Mouse (Mus musculus): ENCODE measurements around the gene Mgst3. TPM values are rescaled to one million over a fixed set of nuclear protein-coding genes. Genes with fewer than 3 reads are reported as not detected.
A peak's percentile ranks its signal among the peaks of the same experiment; 100 is the strongest.

Mgst3 gene
- polyA plus RNA-seq, 1 experiment = not detected

DNA sequence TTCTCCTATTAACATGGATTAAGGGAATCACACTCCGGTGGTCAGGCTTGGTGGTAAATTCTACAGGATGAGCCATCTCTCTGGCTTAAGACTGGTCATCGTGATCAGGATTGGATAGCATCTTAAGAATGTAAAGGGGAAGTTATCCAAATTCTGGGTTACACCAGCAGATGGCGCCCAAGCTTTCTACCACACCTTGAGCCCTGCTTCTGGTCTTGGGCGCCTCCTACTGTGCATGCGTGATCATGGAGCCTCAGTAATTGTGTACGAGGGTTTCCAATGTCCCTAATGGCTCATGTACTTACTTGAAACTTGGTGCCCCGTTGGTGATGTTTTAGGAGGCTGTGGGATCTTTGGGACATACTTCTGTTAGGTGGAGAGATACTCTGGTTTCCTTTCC, 23.7 kb downstream of the Mgst3 start:
- Histone ChIP-seq H3K4me3 (ENCODE audit: insufficient read depth, low read depth, low read length) (no peak overlapping the region), H3K27ac (ENCODE audit: insufficient read depth, low read depth, low read length) (no peak overlapping the region), H3K4me1 (ENCODE audit: control insufficient read depth, insufficient read depth, low read length) (peaks cover 20% of the 10 kb centered on the region)
- peak; percentile 71 for TF ChIP-seq CTCF (IDR thresholded peaks at IDR 0.05; ENCODE audit: insufficient read depth, low read depth, low read length)
- TF ChIP-seq POLR2A (IDR thresholded peaks at IDR 0.05; ENCODE audit: insufficient read depth, low read depth, low read length) = no peak
- WGBS = 10% methylated on average over 7 of the region's 7 CpGs

GRCm38 (mm10) chr1:167368513-167368912, 25.1 kb downstream of the Mgst3 start:
- TF ChIP-seq CTCF (IDR thresholded peaks at IDR 0.05; ENCODE audit: insufficient read depth, low read depth, low read length) (no peak), POLR2A (IDR thresholded peaks at IDR 0.05; ENCODE audit: insufficient read depth, low read depth, low read length) (no peak)
- Histone ChIP-seq H3K27ac (ENCODE audit: insufficient read depth, low read depth, low read length) (peak overlapping the region; percentile 9; the same call in 1 of the 2 replicates), H3K4me1 (ENCODE audit: control insufficient read depth, insufficient read depth, low read length) (peaks cover 19% of the 10 kb centered on the region), H3K4me3 (ENCODE audit: insufficient read depth, low read depth, low read length) (no peak overlapping the region)
- WGBS = 73% methylated on average over 7 of the region's 7 CpGs

DNA sequence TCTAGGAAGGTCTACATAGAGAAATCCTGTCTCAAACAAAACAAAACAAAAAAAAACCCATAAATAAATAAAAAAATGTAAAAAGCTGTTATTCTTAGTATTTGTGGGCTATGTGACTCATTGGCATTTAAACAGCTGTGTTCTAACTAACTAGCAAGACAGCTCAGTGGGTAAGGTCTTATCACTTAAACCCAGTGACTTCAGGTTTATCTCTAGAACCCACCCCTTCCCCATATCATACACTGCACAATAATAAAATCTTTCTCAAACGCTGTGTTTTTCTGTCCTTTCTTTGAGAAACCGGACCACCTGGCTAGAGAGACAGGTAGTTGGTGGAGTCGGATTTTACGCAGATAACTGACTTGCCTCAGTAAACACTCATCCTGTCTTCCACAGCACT, 25.6 kb downstream of the Mgst3 start:
- Histone ChIP-seq H3K4me3 (ENCODE audit: insufficient read depth, low read depth, low read length) (no peak overlapping the region), H3K27ac (ENCODE audit: insufficient read depth, low read depth, low read length) (no peak overlapping the region), H3K4me1 (ENCODE audit: control insufficient read depth, insufficient read depth, low read length) (peaks cover 21% of the 10 kb centered on the region)
- WGBS = 91% methylated on average over 4 of the region's 4 CpGs
- TF ChIP-seq CTCF (IDR thresholded peaks at IDR 0.05; ENCODE audit: insufficient read depth, low read depth, low read length) (no peak), POLR2A (IDR thresholded peaks at IDR 0.05; ENCODE audit: insufficient read depth, low read depth, low read length) (no peak)

DNA sequence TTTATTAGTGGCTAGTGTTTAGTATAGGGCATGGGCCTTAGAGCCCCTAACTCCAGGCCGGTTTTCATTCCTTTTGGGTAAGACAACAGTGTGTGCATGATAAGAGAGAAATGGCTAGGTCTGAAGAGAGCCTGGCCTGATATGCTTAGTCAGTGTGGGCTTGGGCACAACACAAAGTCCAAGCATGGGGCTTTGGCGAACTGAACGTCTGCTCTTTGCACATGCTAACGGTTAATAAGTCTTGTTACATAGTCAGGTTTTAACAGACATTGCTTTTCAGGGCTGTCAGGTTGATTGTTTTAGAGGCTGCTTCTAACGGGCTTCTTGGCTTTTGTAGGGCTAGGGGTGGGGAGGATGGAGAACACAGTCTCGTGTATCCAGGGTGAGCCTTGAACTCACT, 27.0 kb downstream of the Mgst3 start:
- WGBS = 94% methylated on average over 6 of the region's 6 CpGs
- Histone ChIP-seq H3K4me3 (ENCODE audit: insufficient read depth, low read depth, low read length) (no peak overlapping the region), H3K4me1 (ENCODE audit: control insufficient read depth, insufficient read depth, low read length) (peaks cover 21% of the 10 kb centered on the region), H3K27ac (ENCODE audit: insufficient read depth, low read depth, low read length) (no peak overlapping the region)
- TF ChIP-seq CTCF (IDR thresholded peaks at IDR 0.05; ENCODE audit: insufficient read depth, low read depth, low read length) = no peak
- no peak for TF ChIP-seq POLR2A (IDR thresholded peaks at IDR 0.05; ENCODE audit: insufficient read depth, low read depth, low read length)

DNA sequence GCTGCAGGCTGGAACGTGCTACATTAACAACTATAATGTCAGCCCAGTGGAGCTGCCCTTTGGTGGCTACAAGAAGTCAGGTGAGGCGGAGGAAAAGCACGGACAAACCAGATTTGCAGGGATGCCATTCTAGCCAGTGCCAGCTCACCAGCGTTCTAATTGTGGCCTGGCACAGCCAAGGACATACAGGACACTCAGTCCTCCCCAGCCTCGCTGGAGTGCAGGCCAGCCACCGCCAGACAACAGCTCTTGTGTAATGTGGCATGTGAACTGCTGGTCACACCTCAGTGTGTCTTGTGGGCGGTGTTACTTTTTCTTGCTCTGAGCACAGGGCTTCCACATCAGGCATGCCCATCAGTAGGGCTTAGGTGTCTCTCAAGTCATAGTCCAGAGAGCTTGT, 27.8 kb downstream of the Mgst3 start:
- Histone ChIP-seq H3K4me3 (ENCODE audit: insufficient read depth, low read depth, low read length) (no peak overlapping the region), H3K4me1 (ENCODE audit: control insufficient read depth, insufficient read depth, low read length) (peaks cover 21% of the 10 kb centered on the region), H3K27ac (ENCODE audit: insufficient read depth, low read depth, low read length) (no peak overlapping the region)
- no peak for TF ChIP-seq CTCF (IDR thresholded peaks at IDR 0.05; ENCODE audit: insufficient read depth, low read depth, low read length)
- no peak for TF ChIP-seq POLR2A (IDR thresholded peaks at IDR 0.05; ENCODE audit: insufficient read depth, low read depth, low read length)
- 82% methylated on average over 7 of the region's 7 CpGs for WGBS

DNA sequence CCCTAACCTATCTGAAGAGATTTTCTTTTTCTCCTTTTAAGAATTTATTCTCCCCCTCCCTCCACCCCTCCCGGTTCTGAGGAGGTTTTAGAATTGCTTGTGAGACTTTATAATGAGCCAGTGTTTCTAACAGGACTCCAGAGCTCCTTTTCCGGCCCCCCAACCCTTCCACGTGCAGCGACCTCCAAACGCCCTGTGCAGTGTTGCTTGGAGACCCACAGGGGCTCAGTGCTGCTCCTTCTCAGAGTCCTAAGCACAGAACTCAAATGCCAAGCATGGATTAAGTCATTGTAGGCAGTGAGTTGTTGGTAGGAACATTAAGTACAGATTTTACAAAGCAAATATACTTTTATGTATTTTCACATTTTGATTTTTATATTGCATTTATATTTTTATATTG, 30.3 kb downstream of the Mgst3 start:
- TF ChIP-seq POLR2A (IDR thresholded peaks at IDR 0.05; ENCODE audit: insufficient read depth, low read depth, low read length) (no peak), CTCF (IDR thresholded peaks at IDR 0.05; ENCODE audit: insufficient read depth, low read depth, low read length) (no peak)
- Histone ChIP-seq H3K27ac (ENCODE audit: insufficient read depth, low read depth, low read length) (no peak overlapping the region), H3K4me1 (ENCODE audit: control insufficient read depth, insufficient read depth, low read length) (peaks cover 18% of the 10 kb centered on the region; the same call in 1 of the 2 replicates), H3K4me3 (ENCODE audit: insufficient read depth, low read depth, low read length) (no peak overlapping the region)
- 60% methylated on average over 5 of the region's 5 CpGs for WGBS

DNA sequence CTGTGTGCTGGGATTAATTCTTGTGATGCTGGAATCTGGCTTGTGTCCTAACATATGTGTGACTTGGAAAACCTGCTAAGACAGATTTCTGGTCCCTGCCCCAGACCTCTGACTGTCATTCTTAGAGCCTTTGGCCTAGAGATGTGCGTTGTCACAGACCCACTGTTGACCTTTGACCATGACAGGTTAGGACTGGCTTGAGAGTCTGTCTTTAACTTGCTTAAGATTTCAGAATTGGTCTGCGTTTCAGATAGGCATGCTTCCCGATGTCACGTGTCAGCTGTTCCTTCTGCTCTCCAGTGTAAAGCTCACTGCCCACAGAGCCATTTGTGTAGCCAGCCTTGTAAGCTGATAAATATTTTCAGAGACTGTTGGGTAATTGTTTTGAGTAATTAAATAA, 30.8 kb downstream of the Mgst3 start:
- TF ChIP-seq POLR2A (IDR thresholded peaks at IDR 0.05; ENCODE audit: insufficient read depth, low read depth, low read length) (no peak), CTCF (IDR thresholded peaks at IDR 0.05; ENCODE audit: insufficient read depth, low read depth, low read length) (no peak)
- Histone ChIP-seq H3K4me1 (ENCODE audit: control insufficient read depth, insufficient read depth, low read length) (peaks cover 18% of the 10 kb centered on the region; the same call in 1 of the 2 replicates), H3K4me3 (ENCODE audit: insufficient read depth, low read depth, low read length) (no peak overlapping the region), H3K27ac (ENCODE audit: insufficient read depth, low read depth, low read length) (no peak overlapping the region)
- 68% methylated on average over 4 of the region's 4 CpGs for WGBS

DNA sequence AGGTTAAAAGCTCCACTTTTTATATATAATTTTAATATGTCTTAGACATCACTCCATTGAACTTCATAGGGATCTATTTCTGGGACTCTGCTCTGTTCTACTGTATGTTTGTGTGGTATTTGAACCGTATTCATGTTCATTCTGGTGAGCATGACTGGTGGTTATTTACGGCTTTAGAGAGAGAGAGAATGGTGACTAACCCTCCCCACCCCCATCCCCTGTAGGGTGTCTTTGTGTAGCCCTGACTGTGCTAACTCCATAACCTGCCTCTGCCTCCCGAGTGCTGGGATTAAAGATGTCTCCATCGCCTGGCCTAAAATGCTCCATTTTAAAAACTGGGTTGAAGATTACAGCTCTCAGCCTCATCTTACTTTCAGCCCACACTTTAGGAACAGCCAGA, 33.4 kb downstream of the Mgst3 start:
- TF ChIP-seq CTCF (IDR thresholded peaks at IDR 0.05; ENCODE audit: insufficient read depth, low read depth, low read length) (no peak), POLR2A (IDR thresholded peaks at IDR 0.05; ENCODE audit: insufficient read depth, low read depth, low read length) (no peak)
- Histone ChIP-seq H3K4me1 (ENCODE audit: control insufficient read depth, insufficient read depth, low read length) (peaks cover 8% of the 10 kb centered on the region; the same call in 1 of the 2 replicates), H3K27ac (ENCODE audit: insufficient read depth, low read depth, low read length) (no peak overlapping the region), H3K4me3 (ENCODE audit: insufficient read depth, low read depth, low read length) (no peak overlapping the region)
- WGBS = 29% methylated on average over 4 of the region's 4 CpGs

DNA sequence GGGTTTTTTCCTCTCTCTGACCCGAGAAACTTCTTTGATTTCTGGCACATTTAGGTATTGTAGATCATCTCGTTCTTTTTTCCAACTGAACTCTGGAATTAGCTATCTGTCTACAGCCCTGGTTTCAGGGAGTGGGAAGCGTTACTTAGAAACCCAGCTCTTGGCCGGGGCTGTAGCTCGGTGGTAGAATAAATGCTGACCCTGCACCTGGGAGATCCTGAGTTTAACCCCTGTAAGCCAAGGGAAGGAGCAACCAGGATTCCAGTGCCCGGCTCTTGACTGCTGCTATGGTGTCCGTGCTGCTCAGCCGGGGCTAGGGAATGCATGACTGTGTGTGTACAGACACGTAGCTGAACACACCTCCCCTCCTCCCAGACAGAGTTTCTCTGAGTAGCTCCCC, 34.9 kb downstream of the Mgst3 start:
- peaks cover 2% of the 10 kb centered on the region; the same call in 1 of the 2 replicates for H3K4me1 ChIP-seq (ENCODE audit: control insufficient read depth, insufficient read depth, low read length)
- TF ChIP-seq CTCF (IDR thresholded peaks at IDR 0.05; ENCODE audit: insufficient read depth, low read depth, low read length) (no peak), POLR2A (IDR thresholded peaks at IDR 0.05; ENCODE audit: insufficient read depth, low read depth, low read length) (no peak)
- 89% methylated on average over 9 of the region's 9 CpGs for WGBS
- no peak overlapping the region for H3K27ac ChIP-seq (ENCODE audit: insufficient read depth, low read depth, low read length)
- no peak overlapping the region for H3K4me3 ChIP-seq (ENCODE audit: insufficient read depth, low read depth, low read length)

GRCm38 (mm10) chr1:167357387-167357786, 36.3 kb downstream of the Mgst3 start:
- Histone ChIP-seq H3K4me1 (ENCODE audit: control insufficient read depth, insufficient read depth, low read length) (no peaks in the 10 kb centered on the region), H3K4me3 (ENCODE audit: insufficient read depth, low read depth, low read length) (no peak overlapping the region), H3K27ac (ENCODE audit: insufficient read depth, low read depth, low read length) (no peak overlapping the region)
- WGBS = 93% methylated on average over 9 of the region's 9 CpGs
- TF ChIP-seq CTCF (IDR thresholded peaks at IDR 0.05; ENCODE audit: insufficient read depth, low read depth, low read length) (no peak), POLR2A (IDR thresholded peaks at IDR 0.05; ENCODE audit: insufficient read depth, low read depth, low read length) (no peak)
